Mouse (Mus musculus): ENCODE results near the gene Ppa2.

GRCm38 (mm10) chr3:133315011-133315410 lies 5.1 kb downstream of the Ppa2 start:
- TF ChIP-seq CTCF (IDR thresholded peaks at IDR 0.05; ENCODE audit: borderline replicate concordance, insufficient read depth, low read length) (no peak), POLR2A (IDR thresholded peaks at IDR 0.05; ENCODE audit: low read depth, low read length) (no peak)
